19 mouse cellular contexts compared by ENCODE assay signal in the genomic region with DNA sequence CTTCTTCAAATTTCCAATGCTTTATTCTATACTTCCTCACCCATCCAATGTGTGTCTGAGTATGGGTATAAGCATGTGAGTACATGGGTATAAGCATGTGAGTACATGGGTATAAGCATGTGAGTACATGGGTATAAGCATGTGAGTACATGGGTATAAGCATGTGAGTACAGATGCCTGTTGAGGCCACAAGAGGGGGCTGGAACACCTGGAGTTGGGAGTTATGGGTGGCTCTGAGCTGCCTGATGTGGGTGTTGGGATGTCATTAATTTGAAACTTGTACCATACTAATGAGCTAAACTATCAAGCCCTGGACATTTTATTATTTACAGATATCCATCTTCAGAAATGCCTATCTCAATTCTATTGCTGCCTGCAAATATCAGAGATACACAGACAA.
A peak's percentile ranks its signal among the peaks of the same experiment; 100 is the strongest.
DNase-seq lines count a peak whose midpoint lies in the region; ATAC-seq and TF ChIP-seq lines count a peak whose summit lies in the region.
"Had no signal": no experiment of that assay in that cellular context is flagged by ENCODE, and none has a peak within 500 bp of the region (broad histone marks: within the 10 kb centered on the region; RNA-seq: fewer than 3 reads in every experiment).

No protein-coding gene starts in this region.

- peak; percentile 48 for TF ChIP-seq CTCF in intestine, postnatal 0 days (IDR thresholded peaks at IDR 0.05; ENCODE audit: low read depth)
- TF ChIP-seq CTCF in ES-Bruce4 (IDR thresholded peaks at IDR 0.05; ENCODE audit: low read depth, low read length) = peak; percentile 20

- no peak overlapping the region for H3K4me3 ChIP-seq in intestine, postnatal 0 days (ENCODE audit: low read depth, low read length)
- H3K4me3 ChIP-seq in intestine, embryonic 16.5 days (ENCODE audit: low read length) = no peak overlapping the region
- no peak overlapping the region for H3K4me3 ChIP-seq in midbrain, embryonic 11.5 days (ENCODE audit: low read depth, low read length)
- H3K4me3 ChIP-seq in midbrain, embryonic 10.5 days = no peak overlapping the region
- H3K4me3 ChIP-seq in ES-Bruce4 (ENCODE audit: low read depth, low read length) = no peak overlapping the region
- H3K4me3 ChIP-seq: forebrain, embryonic 12.5 days; heart, embryonic 13.5 days; hindbrain, embryonic 15.5 days; limb, embryonic 15.5 days; lung, embryonic 15.5 days had no signal

- H3K36me3 ChIP-seq in intestine, postnatal 0 days (ENCODE audit: control insufficient read depth, insufficient read depth) = peaks cover 3% of the 10 kb centered on the region; the same call in 1 of the 2 replicates
- H3K36me3 ChIP-seq in intestine, embryonic 16.5 days (ENCODE audit: control insufficient read depth, insufficient read depth, low read length) = no peaks in the 10 kb centered on the region
- H3K36me3 ChIP-seq in midbrain, embryonic 11.5 days (ENCODE audit: control insufficient read depth, insufficient read depth, low read length) = no peaks in the 10 kb centered on the region
- H3K36me3 ChIP-seq in midbrain, embryonic 10.5 days = peaks cover 4% of the 10 kb centered on the region; the same call in 1 of the 2 replicates
- no peaks in the 10 kb centered on the region; the same call in 1 of the 2 replicates for H3K36me3 ChIP-seq in ES-Bruce4 (ENCODE audit: control insufficient read depth, insufficient read depth, low read length, poor library complexity, severe bottlenecking)
- H3K36me3 ChIP-seq: forebrain, embryonic 12.5 days; heart, embryonic 13.5 days; hindbrain, embryonic 15.5 days; limb, embryonic 15.5 days; lung, embryonic 15.5 days had no signal

- no peak for ATAC-seq in intestine, postnatal 0 days
- no peak for ATAC-seq in intestine, embryonic 16.5 days
- ATAC-seq in midbrain, embryonic 11.5 days (ENCODE audit: low FRiP score) = no peak
- ATAC-seq in megakaryocyte progenitor cell, adult 5-6 weeks (replicated peaks; ENCODE audit: poor library complexity) = 0 out of 2 replicates have a peak, but pooled peaks have one; percentile 43

- TF ChIP-seq POLR2A in ES-Bruce4 (IDR thresholded peaks at IDR 0.05; ENCODE audit: insufficient read depth, low read length) = no peak

- H3K4me1 ChIP-seq in intestine, postnatal 0 days (replicated peaks; ENCODE audit: control insufficient read depth, insufficient read depth, low read length) = no peaks in the 10 kb centered on the region
- H3K4me1 ChIP-seq in intestine, embryonic 16.5 days (ENCODE audit: control insufficient read depth, insufficient read depth, low read length) = 0 out of 2 replicates have a peak, but pooled peaks cover 3% of the 10 kb centered on the region
- 0 out of 2 replicates have a peak, but pooled peaks cover 3% of the 10 kb centered on the region for H3K4me1 ChIP-seq in midbrain, embryonic 11.5 days (ENCODE audit: control insufficient read depth, insufficient read depth, low read length)
- peaks cover 5% of the 10 kb centered on the region for H3K4me1 ChIP-seq in midbrain, embryonic 10.5 days
- no peaks in the 10 kb centered on the region for H3K4me1 ChIP-seq in ES-Bruce4 (ENCODE audit: control insufficient read depth, insufficient read depth, low read length)
- H3K4me1 ChIP-seq: hindbrain, embryonic 15.5 days; limb, embryonic 15.5 days; lung, embryonic 15.5 days had no signal

- no peak overlapping the region for H3K9ac ChIP-seq in intestine, postnatal 0 days (ENCODE audit: low read depth, low read length)
- no peak overlapping the region for H3K9ac ChIP-seq in intestine, embryonic 16.5 days (ENCODE audit: low read depth, low read length)
- no peak overlapping the region for H3K9ac ChIP-seq in midbrain, embryonic 11.5 days (ENCODE audit: low read length)
- H3K9ac ChIP-seq in ES-Bruce4 (ENCODE audit: low read depth, poor library complexity, severe bottlenecking) = no peak overlapping the region
- H3K9ac ChIP-seq: forebrain, embryonic 12.5 days; heart, embryonic 13.5 days; hindbrain, embryonic 15.5 days; limb, embryonic 15.5 days; lung, embryonic 15.5 days had no signal

- no peak overlapping the region for H3K4me2 ChIP-seq in intestine, postnatal 0 days (replicated peaks; ENCODE audit: low read depth)
- H3K4me2 ChIP-seq in intestine, embryonic 16.5 days (ENCODE audit: low read depth, low read length) = no peak overlapping the region
- H3K4me2 ChIP-seq in midbrain, embryonic 11.5 days = no peak overlapping the region
- H3K4me2 ChIP-seq: forebrain, embryonic 12.5 days; heart, embryonic 13.5 days; hindbrain, embryonic 15.5 days; limb, embryonic 15.5 days; lung, embryonic 15.5 days had no signal

- H3K27me3 ChIP-seq in intestine, postnatal 0 days (replicated peaks; ENCODE audit: control insufficient read depth, insufficient read depth, low read length) = no peaks in the 10 kb centered on the region
- H3K27me3 ChIP-seq in intestine, embryonic 16.5 days (replicated peaks; ENCODE audit: control insufficient read depth, insufficient read depth, low read length) = no peaks in the 10 kb centered on the region
- no peaks in the 10 kb centered on the region for H3K27me3 ChIP-seq in midbrain, embryonic 11.5 days (ENCODE audit: control insufficient read depth, insufficient read depth, low read length)
- no peaks in the 10 kb centered on the region for H3K27me3 ChIP-seq in midbrain, embryonic 10.5 days (ENCODE audit: low read depth, poor library complexity, severe bottlenecking)
- no peaks in the 10 kb centered on the region for H3K27me3 ChIP-seq in ES-Bruce4 (ENCODE audit: control insufficient read depth, insufficient read depth, low read length, poor library complexity, severe bottlenecking)
- H3K27me3 ChIP-seq: forebrain, embryonic 12.5 days; heart, embryonic 13.5 days; hindbrain, embryonic 15.5 days; limb, embryonic 15.5 days; lung, embryonic 15.5 days had no signal

- peak; percentile 23 for DNase-seq in midbrain, embryonic 11.5 days (ENCODE audit: low spot score, missing footprints)
- DNase-seq in midbrain, embryonic 10.5 days (ENCODE audit: low spot score) = no peak
- no peak for DNase-seq in spleen, adult 18-20 months
- DNase-seq in T-cell, adult 2 months (ENCODE audit: low spot score) = no peak
- DNase-seq: cerebellum, postnatal 10 days; embryo, embryonic 11 days; heart, postnatal 36 days; kidney, adult 18-20 months; kidney, postnatal 4 days; thymus, adult 18-20 months had no signal

- no peak overlapping the region for H3K27ac ChIP-seq in intestine, postnatal 0 days (ENCODE audit: low read depth, low read length)
- no peak overlapping the region for H3K27ac ChIP-seq in intestine, embryonic 16.5 days (ENCODE audit: low read length)
- H3K27ac ChIP-seq in midbrain, embryonic 11.5 days (ENCODE audit: low read depth, low read length) = no peak overlapping the region
- no peak overlapping the region for H3K27ac ChIP-seq in midbrain, embryonic 10.5 days (replicated peaks)
- H3K27ac ChIP-seq in ES-Bruce4 (ENCODE audit: insufficient read depth, low read length) = no peak overlapping the region
- H3K27ac ChIP-seq: forebrain, embryonic 12.5 days; heart, embryonic 13.5 days; hindbrain, embryonic 15.5 days; limb, embryonic 15.5 days; lung, embryonic 15.5 days had no signal

- no peak for TF ChIP-seq EP300 in ES-Bruce4 (IDR thresholded peaks at IDR 0.05; ENCODE audit: insufficient read depth, low read depth, low read length)

- no peaks in the 10 kb centered on the region for H3K9me3 ChIP-seq in intestine, postnatal 0 days (ENCODE audit: control insufficient read depth)
- no peaks in the 10 kb centered on the region for H3K9me3 ChIP-seq in intestine, embryonic 16.5 days (ENCODE audit: control insufficient read depth, low read length)
- no peaks in the 10 kb centered on the region for H3K9me3 ChIP-seq in midbrain, embryonic 11.5 days (ENCODE audit: control insufficient read depth, low read length)
- H3K9me3 ChIP-seq in midbrain, embryonic 10.5 days (replicated peaks) = no peaks in the 10 kb centered on the region
- no peaks in the 10 kb centered on the region for H3K9me3 ChIP-seq in ES-Bruce4 (replicated peaks; ENCODE audit: control insufficient read depth, insufficient read depth, low read length, poor library complexity, severe bottlenecking)
- H3K9me3 ChIP-seq: forebrain, embryonic 12.5 days; heart, embryonic 13.5 days; hindbrain, embryonic 15.5 days; limb, embryonic 15.5 days; lung, embryonic 15.5 days had no signal
